Mouse (Mus musculus) 416B (cell line): ENCODE results near the gene Spen.

ENCODE experiments used
- DNase-seq: peaks from one replicate; pipeline ENCODE4 v3.0.0; 2011; ENCODE audit warnings: low read depth

Gene Spen

GRCm38 (mm10) chr4:141420886-141421285, 117.5 kb downstream of the Spen start:
- DNase-seq = no peak

- no peak for DNase-seq
These were observed 118.1 kb downstream of the Spen start, which contains the start of gene Hspb7 for GRCm38 (mm10) chr4:141420192-141420829. TSS of gene Hspb7 (plus strand) at chr4:141420779.

- DNase-seq = peak; percentile 85
These were observed 118.8 kb downstream of the Spen start for GRCm38 (mm10) chr4:141419398-141420191.
